Mouse (Mus musculus): ENCODE results near the gene Vmn2r19. TPM values are rescaled to one million over a fixed set of nuclear protein-coding genes. Genes with fewer than 3 reads are reported as not detected.
"Not testable (repeated sequence)": the region's sequence is repeated elsewhere in the genome, so short reads cannot be mapped to it uniquely, and the experiment has no call there.

Vmn2r19 gene
- total RNA-seq (2021) = not detected
- long read RNA-seq, experiment 1 = 0 reads
- long read RNA-seq, experiment 2 = 0 reads

GRCm38 (mm10) chr6:123308033-123308432 is at the start of gene Vmn2r19:
Vmn2r19 (plus strand) TSS chr6:123308333.
- DNase-seq (ENCODE audit: low spot score in 2 of 2) = no peak

GRCm38 (mm10) chr6:123258946-123259345 is 49.2 kb upstream of the Vmn2r19 start:
- no peak for DNase-seq (ENCODE audit: low spot score in 2 of 2)

GRCm38 (mm10) chr6:123259889-123260603 is 48.1 kb upstream of the Vmn2r19 start:
- DNase-seq (ENCODE audit: low spot score in 2 of 2) = no peak

GRCm38 (mm10) chr6:123260868-123261267 is 47.3 kb upstream of the Vmn2r19 start:
- DNase-seq (ENCODE audit: low spot score in 2 of 2) = no peak

GRCm38 (mm10) chr6:123261555-123262161 is 46.5 kb upstream of the Vmn2r19 start, which contains the start of gene Clec4d:
Clec4d (plus strand) TSS chr6:123262111.
- no peak for DNase-seq (ENCODE audit: low spot score in 2 of 2)

GRCm38 (mm10) chr6:123264194-123264593 is 43.9 kb upstream of the Vmn2r19 start:
- DNase-seq (ENCODE audit: low spot score in 2 of 2) = no peak

GRCm38 (mm10) chr6:123265809-123266208 is 42.3 kb upstream of the Vmn2r19 start:
- no peak for DNase-seq (ENCODE audit: low spot score in 2 of 2)

- DNase-seq (ENCODE audit: low spot score in 2 of 2) = no peak
Observed at GRCm38 (mm10) chr6:123266945-123267344, 41.2 kb upstream of the Vmn2r19 start.

GRCm38 (mm10) chr6:123279443-123279842 is 28.7 kb upstream of the Vmn2r19 start:
- no peak for DNase-seq (ENCODE audit: low spot score in 2 of 2)

- DNase-seq (ENCODE audit: low spot score in 2 of 2) = no peak
Observed at GRCm38 (mm10) chr6:123286311-123286710, 21.8 kb upstream of the Vmn2r19 start.

GRCm38 (mm10) chr6:123288931-123289330 is 19.2 kb upstream of the Vmn2r19 start:
- no peak for DNase-seq (ENCODE audit: low spot score in 2 of 2)

GRCm38 (mm10) chr6:123289753-123290152 is 18.4 kb upstream of the Vmn2r19 start, which contains the start of gene Clec4e:
Clec4e (minus strand) TSS chr6:123289870.
- DNase-seq (ENCODE audit: low spot score in 2 of 2) = no peak

- DNase-seq (ENCODE audit: low spot score in 2 of 2) = no peak
Observed at GRCm38 (mm10) chr6:123292751-123293400, 15.3 kb upstream of the Vmn2r19 start.

GRCm38 (mm10) chr6:123293509-123293908 is 14.6 kb upstream of the Vmn2r19 start:
- DNase-seq (ENCODE audit: low spot score in 2 of 2) = not testable (repeated sequence)

- DNase-seq (ENCODE audit: low spot score in 2 of 2) = no peak
Observed at GRCm38 (mm10) chr6:123296687-123297086, 11.4 kb upstream of the Vmn2r19 start.

- DNase-seq (ENCODE audit: low spot score in 2 of 2) = not testable (repeated sequence)
Observed at GRCm38 (mm10) chr6:123306315-123306714, 1.8 kb upstream of the Vmn2r19 start.

- DNase-seq (ENCODE audit: low spot score in 2 of 2) = no peak
Observed at GRCm38 (mm10) chr6:123332503-123332902, 24.4 kb downstream of the Vmn2r19 start.

GRCm38 (mm10) chr6:123340093-123340492 is 32.0 kb downstream of the Vmn2r19 start:
- DNase-seq (ENCODE audit: low spot score in 2 of 2) = no peak

- DNase-seq (ENCODE audit: low spot score in 2 of 2) = no peak
Observed at GRCm38 (mm10) chr6:123346141-123346540, 38.0 kb downstream of the Vmn2r19 start.

Measured in adrenal gland, postnatal 4 days (tissue).